Mouse (Mus musculus): ENCODE measurements around the gene Wdfy4.

Wdfy4 gene

DNA sequence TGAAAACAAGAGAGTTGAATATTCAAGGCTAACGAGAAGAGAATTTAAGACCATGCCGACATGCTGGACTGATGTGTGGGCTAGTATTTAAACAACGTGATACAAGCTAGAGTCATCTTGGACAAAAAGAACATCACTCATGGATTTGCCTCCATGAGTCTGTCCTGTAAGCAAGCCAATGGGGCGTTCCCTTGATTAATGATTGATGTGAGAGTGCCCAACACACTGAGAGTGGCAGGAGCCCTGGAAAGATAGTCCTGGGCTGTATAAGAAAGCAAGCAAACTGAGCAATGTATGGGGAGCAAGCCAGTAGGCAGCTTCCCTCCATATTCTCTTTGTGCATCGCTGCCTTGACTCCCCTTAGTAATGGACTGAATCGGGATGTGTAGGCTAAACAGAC lies 106.7 kb downstream of the Wdfy4 start:
- no peak for DNase-seq (ENCODE audit: low spot score in 2 of 2)

DNA sequence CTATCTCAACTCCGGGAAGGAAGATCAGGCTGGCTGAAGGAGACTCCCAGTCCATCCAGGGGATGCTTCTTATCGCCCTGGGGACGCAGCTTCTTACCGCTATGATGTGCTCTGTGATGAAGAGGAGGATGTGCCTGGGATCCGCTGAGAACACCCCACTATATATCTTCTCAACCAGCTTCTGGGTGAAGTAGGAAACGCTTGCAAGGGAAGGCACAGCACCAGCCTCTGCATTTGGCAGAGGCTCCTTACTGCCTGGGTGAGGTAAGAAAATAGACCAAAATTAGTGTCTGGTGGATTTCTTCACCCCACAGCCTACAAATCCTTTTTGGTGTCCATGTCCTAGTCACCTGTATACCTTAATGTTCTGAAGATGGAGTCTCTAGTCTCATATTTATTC lies 107.2 kb downstream of the Wdfy4 start:
- DNase-seq (ENCODE audit: low spot score in 2 of 2): no peak

DNA sequence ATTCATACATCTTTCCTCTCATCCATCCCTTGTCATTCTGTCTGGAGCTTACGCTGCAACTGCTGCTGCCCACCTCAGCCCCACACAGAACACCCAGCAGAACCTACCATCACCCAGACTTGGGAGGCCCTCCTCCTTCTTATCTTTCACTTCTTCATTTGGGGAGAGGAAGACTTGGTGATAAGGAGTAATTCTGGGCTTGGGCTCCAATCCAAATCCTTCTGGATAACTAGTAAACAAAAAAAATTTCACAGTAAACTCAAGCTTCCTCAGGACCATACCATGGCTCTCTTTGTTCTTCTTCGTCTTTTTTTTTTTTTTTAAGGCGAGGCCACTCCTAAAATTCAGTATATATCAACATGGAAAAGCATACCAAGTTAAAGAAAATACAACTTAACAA lies 112.0 kb downstream of the Wdfy4 start:
- DNase-seq (ENCODE audit: low spot score in 2 of 2): no peak

DNA sequence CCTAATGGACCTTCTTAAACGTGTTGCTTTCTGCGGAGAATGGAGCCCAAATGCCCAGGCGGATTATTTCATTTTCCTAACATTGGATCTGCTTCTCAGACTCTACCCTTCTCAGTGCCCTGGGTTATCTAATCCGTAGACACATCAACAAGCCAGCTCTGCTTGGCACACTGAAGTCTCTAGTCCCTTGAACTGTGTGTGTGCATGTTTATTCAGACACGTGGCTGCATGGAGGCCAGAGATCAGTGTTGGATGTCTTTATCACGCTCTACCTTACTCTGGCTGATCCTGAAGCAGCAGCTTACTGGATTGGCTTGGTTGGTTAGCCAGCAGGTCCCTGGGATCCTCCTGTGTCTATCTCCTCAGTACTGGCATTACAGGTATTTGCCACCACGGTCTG lies 113.0 kb downstream of the Wdfy4 start:
- no peak for DNase-seq (ENCODE audit: low spot score in 2 of 2)

DNA sequence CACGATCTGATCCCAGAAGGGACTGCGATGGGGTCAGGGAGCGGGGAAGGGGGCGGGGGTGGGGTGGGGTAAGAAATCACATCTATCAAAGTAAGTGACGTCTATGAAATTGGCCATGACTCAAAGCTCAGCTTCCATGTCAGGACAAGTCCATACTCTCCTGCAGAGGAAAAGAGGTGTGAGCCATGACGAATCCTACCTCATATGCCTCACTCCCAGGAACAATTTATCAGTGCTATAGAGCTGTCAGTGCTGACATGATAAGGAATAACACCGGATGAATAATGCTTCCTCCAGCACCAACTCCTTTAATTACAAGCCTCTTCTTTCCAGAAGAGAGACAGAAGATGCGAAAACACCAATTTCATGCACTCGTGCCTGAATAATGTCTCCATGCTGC lies 117.6 kb downstream of the Wdfy4 start:
- DNase-seq (ENCODE audit: low spot score in 2 of 2): no peak

DNA sequence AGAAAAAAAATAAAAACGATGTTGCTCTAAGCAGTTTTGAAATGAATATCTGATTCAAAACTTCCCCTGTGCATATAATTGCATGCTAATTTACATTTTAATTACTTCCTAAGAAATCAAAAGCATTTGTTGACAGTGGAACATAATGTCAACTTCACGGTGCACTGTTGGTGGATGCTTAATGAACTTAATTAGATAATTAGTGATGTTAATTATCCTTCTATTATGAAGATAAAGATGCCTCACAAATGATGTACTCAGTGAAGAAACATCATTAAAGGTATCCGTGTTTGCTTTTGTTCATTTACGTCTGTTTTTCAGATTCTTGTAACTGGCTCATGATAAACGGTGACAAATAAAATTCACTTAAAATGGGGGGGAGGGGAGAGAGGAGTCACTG lies 122.3 kb downstream of the Wdfy4 start:
- DNase-seq (ENCODE audit: low spot score in 2 of 2): no peak

DNA sequence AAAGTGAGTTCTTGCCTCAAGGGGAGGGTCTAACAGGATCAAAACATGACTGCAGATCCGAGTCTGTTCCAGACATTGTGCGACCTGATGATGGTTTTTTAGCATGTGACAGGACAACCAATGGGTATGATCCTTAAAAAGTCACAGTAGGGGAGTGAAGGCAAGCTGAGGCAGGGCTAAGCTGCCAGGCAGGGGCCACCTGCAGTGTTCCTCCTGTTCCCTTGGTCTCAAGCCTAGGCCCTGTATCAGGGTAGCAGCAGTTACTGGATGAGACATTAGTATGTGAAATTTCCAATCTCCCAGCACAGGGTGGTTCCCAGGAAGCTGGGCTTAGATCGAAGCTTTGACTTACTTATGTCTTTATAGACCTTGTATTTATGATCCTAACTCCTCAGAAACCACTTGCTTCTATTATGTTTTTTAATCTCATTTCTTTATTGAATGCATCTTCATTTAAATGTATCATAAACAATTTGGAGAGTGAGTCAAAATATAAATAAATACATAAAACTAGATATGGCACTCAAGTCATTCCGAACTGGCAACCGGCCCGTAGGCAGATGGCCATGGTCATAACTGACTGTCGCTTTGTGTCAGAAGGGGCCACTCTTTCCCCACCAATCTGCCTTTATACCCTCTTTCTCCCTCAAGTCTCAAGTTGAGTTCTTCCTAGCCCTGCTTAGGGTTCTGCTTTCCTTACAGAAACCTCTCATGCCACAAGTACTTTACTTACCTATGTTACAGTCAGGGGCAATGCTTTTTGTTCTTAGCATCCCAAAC lies 126.2 kb downstream of the Wdfy4 start:
- no peak for DNase-seq (ENCODE audit: low spot score in 2 of 2)

DNA sequence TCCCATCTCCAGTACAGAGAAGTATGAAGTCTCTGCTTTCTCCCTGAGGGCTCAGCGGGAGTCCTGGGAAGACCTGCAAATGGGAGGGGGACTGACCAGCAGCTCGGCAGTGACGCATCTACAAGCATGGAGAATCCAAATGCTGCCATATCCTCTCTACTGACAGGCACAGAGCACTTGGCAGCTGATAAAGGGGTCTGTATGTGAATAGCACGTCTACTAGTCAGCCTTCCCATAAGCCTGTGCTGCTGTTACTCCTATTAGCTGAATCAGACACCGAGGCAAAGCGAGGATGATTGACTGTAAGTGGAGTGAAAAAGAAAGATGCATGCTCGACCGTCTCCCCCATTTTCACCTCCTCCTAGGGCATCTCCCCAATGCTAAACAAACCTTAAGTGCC lies 131.9 kb downstream of the Wdfy4 start:
- no peak for DNase-seq (ENCODE audit: low spot score in 2 of 2)

DNA sequence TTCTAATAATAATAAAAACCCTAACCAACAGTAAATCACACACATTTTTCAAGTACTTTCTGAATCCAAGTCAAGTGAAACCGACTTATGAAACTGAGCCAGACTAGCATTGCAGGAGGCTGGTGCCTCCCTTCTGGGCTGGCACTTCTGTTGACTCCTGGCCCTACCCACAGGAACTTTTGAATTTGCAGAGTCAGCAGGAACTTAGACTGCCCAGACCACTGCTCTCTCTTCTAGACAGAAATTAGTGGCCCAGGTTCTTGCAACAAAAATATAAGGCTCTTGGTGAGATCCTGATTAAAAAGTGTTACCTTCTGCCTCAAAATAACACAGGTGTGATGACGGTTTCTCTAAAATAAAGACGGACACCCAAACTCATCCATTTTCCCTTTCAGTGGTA lies 140.1 kb downstream of the Wdfy4 start:
- no peak for DNase-seq (ENCODE audit: low spot score in 2 of 2)

DNA sequence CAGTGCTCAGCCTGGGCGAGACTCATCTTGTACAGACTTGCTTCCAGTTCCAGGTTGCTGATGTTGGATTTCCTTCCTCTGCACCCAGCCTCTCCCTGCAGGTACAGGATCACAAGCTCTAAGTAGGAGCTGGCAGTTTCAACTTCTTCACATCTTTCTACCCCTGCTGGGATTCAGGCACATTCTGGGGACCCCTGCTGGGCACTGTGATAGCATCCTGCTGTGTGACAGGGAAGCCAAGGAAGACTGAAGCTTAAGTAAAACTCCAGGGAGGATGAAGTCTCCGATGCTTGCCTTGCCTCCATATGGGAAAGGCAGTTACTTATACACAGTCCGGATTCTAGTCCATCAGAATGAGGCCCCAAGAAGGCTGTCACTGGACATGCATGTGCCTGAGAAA lies 148.5 kb downstream of the Wdfy4 start:
- no peak for DNase-seq (ENCODE audit: low spot score in 2 of 2)

DNA sequence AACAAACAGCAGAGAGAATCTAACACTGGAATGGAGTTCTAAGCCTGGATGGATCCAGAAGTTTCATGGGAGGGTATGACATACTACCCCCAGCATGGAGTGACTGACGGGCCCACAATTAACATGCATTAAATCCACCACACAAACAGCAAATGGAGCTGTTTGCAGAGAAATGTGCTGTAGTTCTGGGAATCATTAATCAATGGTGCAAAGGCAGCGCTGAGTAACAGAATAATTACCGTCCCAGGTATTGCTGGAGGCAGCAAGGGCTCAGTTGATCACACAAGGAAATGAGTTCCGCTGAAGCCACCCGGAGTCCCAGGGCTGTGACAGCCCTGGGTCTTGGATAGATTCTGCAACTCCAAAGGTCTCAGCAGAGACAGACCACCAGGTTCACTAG lies 149.9 kb downstream of the Wdfy4 start:
- DNase-seq (ENCODE audit: low spot score in 2 of 2): no peak

DNA sequence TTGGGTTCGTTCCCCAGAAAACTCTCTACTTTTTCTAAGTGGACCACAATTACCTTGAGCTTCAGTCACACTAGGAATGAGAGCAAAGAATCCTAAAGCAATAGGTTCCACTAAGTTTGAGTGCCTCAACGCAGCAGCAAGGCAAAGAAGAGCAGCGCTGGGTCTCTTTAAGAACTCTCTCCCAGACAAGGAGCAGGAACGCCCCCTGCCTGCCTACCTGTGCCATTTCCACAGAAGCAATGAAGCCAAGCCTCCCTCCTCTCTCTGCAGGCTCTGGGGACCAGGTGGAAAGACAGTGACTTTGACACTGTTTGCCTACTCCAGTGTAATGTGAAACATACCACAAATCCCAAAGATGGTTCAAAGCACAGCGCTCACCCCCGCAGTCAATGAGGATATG lies 151.9 kb downstream of the Wdfy4 start:
- DNase-seq (ENCODE audit: low spot score in 2 of 2): no peak

DNA sequence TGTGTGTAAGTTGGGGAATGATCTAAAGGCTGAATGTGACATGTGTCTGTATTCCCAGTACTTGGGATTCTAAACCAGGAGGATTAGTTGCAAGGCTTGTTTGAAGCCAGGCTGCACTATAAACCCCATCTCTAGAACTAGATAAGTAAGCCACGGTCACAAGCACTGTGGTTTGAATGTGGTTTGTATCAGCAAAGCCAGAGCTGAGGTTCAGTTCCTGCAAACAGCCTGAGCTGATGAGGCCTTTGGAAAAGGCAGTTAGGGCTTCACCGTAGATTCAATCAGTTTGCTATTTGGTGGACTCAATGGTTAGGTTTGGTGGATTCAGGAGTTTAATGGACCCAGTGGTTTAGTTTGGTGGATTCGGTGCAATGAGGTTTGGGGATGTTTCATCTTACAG lies 154.5 kb downstream of the Wdfy4 start:
- no peak for DNase-seq (ENCODE audit: low spot score in 2 of 2)

DNA sequence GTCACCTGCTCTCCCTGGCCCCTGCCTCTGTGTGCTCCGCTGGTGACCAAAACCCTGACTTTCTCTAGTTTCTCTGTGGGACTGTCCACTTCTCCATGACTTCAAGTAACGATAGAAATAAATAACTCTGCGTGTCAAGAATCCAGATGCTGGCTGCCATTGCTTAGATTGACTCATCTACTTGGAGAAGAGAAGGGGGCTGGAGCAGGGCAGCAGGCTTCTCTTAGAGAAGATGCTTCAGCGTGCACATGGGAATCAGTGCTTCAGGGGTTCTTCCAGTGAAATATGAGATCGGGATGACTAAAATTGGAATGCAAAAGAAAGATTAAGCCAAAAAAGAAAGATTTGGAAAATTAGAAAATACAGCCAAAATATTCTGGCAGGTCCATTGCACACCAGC lies 165.7 kb downstream of the Wdfy4 start:
- no peak for DNase-seq (ENCODE audit: low spot score in 2 of 2)

DNA sequence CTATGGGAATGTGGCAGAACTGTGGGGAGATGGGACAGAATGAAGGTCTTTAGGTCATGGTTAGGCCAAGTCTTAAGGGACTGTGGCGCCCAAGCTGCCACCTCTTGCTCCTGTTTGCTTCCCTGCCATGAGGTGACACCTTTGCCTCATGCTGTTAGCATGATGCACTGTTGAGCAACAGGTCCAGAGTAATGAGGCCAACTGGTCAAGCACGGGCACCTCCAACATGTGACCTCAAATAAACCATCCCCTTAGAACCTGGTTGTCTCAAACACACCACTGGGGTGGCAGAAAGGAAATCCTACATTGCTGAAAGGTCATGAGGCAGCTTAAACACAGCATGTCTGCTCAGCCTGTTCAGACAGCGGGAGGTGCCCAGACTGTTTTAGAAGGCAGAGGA lies 166.3 kb downstream of the Wdfy4 start:
- DNase-seq (ENCODE audit: low spot score in 2 of 2): no peak

DNA sequence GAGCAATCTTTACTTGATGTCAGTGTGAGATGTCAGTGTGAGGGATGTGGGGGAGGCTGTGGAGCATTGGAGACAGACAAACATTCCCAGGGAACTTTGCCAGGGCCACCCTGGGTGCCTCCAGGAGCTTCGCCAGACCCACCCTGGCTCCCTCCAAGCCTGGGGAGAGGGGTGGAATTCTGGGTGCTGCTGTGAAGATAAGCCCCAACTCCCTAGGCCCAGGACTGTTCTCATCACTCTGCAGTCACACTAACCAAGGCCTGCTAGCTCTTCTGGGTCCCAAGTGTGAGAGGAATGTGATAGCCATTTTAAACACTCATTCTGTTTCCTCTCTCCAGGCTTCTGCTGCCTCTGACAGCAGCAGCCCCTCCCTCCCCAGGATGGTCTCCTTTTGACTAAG lies 177.7 kb downstream of the Wdfy4 start:
- no peak for DNase-seq (ENCODE audit: low spot score in 2 of 2)

DNA sequence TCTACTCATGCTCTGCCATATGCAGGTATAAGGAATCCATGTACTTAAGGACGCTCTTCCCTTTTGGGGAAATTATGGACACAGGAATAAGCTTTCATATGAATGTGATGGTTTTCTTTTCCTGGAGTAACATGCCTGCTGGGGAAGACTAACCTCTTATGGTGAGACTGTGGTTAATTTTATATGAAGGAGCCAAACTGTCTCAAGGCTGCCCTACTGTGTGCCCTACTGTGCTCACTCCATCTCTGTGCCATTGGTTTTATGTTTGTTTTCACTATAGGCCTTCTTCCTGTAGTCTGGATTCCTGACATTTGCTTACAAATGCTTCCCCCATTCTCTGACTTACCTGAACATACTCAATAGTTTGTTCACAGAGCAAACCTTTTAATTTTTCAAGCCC lies 180.2 kb downstream of the Wdfy4 start:
- no peak for DNase-seq (ENCODE audit: low spot score in 2 of 2)

DNA sequence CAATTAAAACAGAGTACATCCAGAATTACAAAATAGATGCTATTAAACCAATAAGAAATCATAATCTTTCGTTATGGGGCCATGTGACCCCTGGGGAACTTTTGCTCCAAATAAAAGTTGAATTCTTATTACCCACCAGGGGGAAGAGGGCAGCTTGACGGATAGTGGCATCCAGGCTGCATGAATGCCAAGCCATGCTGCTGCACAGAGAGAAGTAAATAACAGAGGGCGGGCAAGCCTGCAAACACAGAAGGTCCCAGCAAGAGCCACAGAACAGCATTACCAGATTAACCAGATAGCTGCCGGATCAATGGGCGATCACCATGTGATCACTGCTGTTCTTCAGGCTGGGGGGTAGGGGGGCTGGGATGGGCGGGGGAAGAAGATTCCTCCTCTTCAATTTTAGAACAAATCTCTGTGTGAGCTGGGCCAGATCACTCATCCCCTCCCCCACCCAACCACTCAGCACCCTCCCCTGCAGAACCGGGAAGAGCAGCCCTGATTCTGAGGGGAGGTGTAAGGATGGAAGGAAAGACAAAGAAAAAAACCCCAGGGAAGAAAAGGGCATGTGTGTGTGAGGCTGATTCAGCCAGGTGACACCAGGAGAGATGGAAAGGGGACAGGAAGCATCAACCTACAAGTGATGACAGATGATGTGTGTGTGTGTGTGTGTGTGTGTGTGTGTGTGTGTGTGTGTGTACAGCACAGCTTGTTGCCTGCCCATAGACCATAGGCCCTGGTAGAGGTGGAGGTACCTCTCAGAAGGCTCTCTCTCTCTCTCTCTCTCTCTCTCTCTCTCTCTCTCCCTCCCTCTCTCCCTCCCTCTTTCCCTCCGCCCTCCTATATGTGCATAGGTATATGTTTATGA lies 185.0 kb downstream of the Wdfy4 start:
- DNase-seq (ENCODE audit: low spot score in 2 of 2): no peak

DNA sequence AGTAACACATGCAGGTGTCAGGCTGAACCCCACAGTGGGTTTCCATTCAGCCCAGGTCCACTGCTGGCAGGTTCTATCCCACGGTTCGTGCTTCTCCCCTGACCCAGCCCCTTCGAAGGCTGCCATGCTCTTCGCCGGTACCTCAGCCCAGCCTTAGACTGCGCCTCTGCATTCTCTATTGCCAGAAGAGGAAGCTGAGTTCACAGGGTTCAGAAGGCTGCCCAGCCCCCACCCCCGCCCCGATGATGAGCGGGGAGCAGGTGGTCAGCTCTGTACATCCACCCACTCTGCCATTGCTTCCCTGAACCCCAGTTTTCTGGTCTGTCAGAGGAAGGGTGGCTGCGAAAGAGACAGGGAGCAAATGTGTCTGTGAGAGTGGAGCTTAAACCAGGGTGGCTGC lies 185.8 kb downstream of the Wdfy4 start:
- DNase-seq (ENCODE audit: low spot score in 2 of 2): no peak

DNA sequence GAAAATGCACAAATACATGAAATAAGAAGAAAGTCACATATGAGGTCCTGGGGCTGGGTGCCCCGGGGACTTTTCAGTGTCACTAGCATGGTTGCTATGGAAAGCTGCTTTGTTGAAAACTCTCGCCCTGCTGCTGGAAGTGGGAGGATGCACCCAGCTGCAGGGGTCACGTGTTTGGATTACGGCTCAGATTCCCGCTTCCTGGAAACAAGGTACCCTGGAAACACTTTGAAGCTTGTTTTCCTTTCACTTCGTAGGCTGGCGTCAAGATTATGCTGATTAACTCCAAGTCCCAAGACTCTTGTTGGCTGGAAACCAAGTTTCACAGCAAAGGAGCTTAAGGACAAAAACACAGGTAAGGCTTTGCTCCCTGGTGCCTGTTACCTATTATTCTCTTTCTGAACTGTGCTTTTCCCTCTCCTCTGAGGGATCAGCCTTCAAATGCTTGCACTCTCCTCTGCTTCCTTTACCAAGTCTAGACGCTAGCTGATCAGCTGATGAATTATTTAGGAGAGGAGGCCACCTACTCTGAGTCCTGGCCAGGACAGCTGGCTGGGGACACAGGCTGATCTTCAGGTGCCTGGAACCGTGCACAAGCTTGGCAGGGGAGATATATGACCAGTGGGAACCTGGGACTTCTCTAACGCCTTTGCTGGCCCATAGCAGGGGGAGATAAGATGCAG lies 190.2 kb downstream of the Wdfy4 start:
- no peak for DNase-seq (ENCODE audit: low spot score in 2 of 2)

DNA sequence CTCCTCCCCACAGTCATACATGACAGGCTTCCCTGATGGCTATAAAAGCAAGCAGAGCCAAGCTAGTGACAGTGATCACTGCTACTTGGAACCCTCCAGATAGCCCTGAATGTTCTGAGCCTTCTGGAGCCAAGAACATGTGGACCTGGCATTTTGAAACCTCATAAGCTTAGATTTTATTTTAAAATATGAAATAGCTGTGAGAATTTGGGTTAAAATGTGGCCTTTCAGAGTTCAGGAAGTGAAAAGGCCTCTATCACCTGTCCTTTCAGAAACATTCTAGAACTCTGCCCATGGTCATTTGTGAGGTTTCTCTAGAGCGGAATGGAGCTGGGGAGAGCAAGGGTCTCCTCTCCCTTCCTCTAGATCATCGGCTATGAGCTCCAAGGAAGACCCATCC lies 194.2 kb downstream of the Wdfy4 start, which contains the start of gene Lrrc18:
TSS of gene Lrrc18 (plus strand) at position 301 of the 400 bp plus-strand sequence.
- DNase-seq (ENCODE audit: low spot score in 2 of 2): no peak

DNA sequence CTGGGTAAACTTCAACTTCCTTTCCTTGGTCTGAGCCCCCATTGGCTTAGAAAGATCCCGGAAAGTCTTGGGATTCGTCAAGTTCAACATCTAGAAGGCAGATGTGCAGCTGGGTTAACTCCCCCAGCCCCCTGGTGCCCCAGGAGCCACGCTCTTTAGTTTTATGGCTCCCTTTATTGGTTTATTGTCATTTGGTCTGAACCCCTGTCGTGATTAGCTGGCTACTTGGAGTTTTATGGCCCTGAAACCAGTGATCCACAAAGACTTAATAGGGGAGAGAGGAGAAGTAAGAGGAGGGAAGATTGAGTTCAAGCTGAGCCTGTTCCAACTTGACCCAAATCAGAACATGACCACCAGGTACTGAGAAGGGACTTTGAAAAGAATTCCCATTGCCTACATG lies 198.6 kb downstream of the Wdfy4 start:
- DNase-seq (ENCODE audit: low spot score in 2 of 2): no peak
